Mouse (Mus musculus): Measurements from ENCODE around the gene Glt8d1.

DNA sequence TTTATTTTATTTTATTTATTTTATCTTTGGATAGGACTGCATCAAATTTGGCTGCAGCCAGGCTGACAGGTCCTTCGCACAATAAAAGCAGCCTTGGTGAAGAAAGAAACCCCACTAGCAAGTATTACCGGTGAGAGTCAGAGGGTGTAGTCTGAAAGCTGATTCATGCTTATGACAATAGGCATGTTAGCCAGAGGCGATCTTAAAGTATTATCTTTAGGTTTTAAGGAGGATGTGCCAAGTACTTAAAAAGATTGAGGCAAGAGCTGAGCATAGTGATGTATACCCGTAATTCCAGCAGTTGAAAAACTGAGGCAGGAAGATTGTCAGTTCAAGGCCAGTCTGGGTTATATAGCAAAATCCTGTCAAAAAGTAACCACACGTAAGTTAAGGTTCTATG, 44.1 kb downstream of the Glt8d1 start:
- TF ChIP-seq POLR2A (IDR thresholded peaks at IDR 0.05; ENCODE audit: borderline replicate concordance, extremely low read depth, insufficient read depth, insufficient read length, poor library complexity, severe bottlenecking) (no peak), CTCF (IDR thresholded peaks at IDR 0.05; ENCODE audit: borderline replicate concordance, extremely low read depth, insufficient read depth, insufficient read length) (no peak)

Data from brain, embryonic 14.5 days (tissue).